Mouse (Mus musculus) heart, postnatal 0 days (tissue): ENCODE results near the gene Trappc2l.

ENCODE experiments used
- CTCF ChIP-seq: IDR thresholded peaks from 2 replicates; pipeline ENCODE4 v1.5.1; 2016; ENCODE audit warnings: antibody characterized with exemption, control low read depth, low read depth
- EP300 ChIP-seq: IDR thresholded peaks from 2 replicates; pipeline ENCODE4 v1.6.1; 2016; ENCODE audit warnings: antibody characterized with exemption, low read depth

DNA sequence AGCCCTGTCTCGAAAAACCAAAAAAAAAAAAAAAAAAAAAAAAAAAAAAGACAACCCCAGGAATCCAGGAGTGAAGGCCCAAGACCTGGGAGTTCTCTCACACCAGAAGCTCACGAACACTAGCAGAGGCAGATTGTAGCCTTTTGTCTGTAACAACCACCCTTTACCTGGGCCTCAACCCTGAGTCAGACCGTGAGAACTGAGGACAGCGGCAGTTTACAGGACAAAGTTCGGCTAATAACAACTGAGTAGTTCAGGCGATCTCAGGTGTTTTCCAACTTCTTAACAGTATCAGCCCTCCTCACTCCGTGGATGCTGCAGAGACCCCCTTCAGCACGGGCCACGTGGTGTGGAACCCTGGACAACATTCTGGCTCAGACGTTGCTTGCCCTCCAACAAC is 24.7 kb upstream of the Trappc2l start:
- TF ChIP-seq EP300 (no peak), CTCF (no peak)
